Mouse (Mus musculus): ENCODE measurements around the gene Ptk7.
"Not testable (repeated sequence)": the region's sequence is repeated elsewhere in the genome, so short reads cannot be mapped to it uniquely, and the experiment has no call there.

Gene Ptk7

DNA sequence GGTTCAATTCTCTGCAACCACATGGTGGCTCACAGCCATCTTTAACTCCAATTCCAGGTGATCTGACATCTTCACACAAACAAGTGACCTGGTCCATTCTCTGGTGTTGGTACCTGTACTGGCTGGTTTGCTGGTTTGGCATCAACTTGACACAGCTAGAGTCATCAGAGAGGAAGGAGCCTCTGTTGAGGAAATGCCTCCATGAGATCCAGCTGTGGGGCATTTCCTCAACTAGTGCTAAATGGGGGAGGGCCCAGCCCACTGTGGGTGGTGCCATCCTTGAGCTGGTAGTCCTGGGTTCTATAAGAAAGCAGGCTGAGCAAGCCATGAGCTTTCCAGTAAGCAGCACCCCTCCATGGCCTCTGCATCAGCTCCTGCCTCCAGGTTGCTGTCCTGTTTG lies 72.0 kb downstream of the Ptk7 start:
- DNase-seq (ENCODE audit: low spot score in 2 of 2): not testable (repeated sequence)

DNA sequence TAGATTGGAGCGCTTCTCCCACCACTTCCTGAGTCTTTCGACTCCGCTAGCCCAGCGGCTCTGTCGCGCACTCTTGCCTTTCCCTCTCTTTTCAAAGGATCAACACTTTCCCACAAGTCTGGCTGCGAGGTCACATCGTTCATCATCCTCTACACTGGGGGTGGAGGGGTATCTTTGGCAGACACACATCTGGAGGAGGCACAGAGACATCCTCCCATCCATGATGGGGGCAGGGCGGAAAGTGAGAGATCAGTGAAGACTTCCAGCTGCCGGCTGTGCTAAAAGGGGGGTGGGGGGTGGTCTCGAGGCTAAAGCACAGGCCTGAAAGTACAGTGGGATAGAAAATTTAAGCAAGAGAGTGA lies 72.7 kb downstream of the Ptk7 start:
- peak in 1 of 2 experiments; percentile 47 for DNase-seq (ENCODE audit: low spot score in 2 of 2)

DNA sequence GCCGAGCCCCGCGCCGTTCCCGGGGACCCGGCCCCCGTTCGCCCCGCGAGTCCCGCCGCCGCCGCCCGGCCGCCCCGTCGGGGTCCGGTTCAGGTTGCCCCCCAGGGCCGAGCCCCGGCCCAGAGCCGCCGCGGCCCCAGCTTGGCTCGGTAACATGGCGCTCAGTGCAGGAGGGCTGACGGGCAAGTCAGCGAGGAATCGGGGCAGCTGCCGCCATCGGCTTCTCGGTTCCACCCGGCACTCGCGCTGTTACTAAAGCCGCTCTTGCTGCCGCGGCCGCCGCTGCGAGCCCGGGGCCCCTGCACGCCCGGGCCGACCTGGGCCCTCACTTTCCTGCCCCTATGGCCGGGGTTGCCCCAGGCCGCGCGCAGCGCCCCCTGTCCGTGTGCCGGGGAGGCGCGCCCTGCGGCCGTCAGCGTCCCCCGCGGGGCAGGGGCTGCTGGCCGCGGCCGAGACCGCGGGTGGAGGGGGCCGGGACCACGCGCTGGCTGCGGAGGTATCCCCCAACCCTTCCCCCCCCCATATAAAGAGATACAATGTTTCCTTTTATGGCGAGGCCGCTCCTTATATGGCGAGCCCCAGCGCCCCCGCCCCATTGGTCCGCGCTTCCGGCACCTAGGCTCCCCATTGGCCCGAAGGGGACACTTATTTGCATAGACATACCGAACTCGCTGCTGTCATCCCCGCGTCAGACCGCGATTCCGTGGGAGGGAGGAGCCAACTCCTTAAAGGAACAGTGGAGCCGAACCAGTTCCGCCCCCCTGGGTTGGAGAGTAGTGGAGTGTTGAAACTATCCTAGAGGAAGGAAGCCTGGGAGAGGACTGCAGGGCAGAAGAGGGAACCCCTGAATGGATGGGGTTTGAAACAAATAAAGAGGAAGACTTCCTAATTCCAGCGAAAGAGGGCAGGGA lies 73.4 kb downstream of the Ptk7 start, which contains the start of gene Srf:
Srf (minus strand) TSS at position 503 of the 911 bp plus-strand sequence.
- DNase-seq (ENCODE audit: low spot score in 2 of 2): peak; percentile 97 to 98

DNA sequence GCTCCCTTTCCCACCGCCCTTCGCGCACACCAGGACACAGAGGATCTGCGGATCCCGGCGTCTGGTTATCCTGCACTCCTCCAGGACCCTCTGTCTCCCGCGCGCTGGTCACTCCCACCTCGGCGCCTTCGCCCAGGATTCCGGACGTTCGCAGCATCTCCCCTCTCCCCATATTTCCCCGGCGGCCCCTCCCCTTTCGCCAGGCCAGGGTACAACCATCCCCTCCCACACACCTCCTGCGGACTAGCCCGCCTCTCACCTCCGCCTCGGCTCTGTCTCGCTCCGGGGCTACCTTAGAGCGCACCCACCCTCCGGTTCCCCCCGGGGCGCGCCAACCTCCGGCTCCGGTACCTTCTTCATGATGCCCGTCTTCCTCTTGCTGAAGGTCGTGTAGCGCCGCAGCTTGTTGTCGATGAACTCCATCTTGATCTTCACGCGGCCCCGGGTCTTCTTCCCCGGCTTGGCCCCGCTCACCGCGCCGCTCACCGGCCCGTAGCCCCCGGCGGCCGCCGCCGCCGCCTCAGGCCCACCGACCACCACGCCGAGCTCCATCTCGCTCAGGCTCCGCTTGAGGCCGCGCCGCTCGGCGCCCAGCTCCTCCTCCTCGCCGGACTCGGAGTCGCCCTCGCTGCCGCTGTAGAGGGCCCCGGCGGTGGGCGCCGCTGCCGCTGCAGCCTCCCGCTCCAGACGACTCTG lies 74.2 kb downstream of the Ptk7 start:
- peak; percentile 29 to 36 for DNase-seq (ENCODE audit: low spot score in 2 of 2)

DNA sequence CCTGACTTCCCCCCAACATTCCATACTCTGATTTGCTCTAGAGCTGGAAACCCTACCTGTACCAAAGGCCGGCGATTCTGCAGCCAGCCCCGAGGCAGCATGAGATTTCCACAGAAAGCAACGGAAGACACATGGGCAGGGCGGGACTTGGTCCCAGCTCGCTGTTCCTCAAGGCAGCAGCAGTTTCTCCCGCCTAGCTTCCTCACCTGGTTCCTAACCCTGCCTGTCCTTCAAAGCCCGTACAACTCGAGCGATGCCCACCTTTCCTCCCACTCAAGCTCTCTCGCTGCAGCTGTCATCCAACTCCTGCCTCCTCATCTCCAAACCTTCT lies 74.7 kb downstream of the Ptk7 start:
- DNase-seq (ENCODE audit: low spot score in 2 of 2): no peak

DNA sequence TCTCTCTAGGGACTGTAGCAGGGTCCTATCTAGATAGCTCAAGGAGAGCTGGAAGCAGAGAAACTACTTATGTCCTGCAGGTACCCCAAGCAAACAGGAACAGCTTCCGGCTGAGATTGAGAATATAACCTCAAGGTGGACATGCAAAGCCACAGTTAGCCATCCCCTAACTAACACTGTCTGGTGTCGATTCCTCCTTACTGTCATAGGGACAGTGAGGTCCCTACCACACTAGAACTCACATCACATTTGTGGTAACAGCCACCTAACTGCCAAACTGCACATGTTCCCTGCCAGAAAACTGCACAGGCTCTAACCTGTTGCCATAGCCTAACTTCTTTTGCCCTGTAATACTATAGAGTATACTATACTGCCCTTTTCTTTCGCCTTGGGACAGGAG lies 75.4 kb downstream of the Ptk7 start:
- no peak for DNase-seq (ENCODE audit: low spot score in 2 of 2)

DNA sequence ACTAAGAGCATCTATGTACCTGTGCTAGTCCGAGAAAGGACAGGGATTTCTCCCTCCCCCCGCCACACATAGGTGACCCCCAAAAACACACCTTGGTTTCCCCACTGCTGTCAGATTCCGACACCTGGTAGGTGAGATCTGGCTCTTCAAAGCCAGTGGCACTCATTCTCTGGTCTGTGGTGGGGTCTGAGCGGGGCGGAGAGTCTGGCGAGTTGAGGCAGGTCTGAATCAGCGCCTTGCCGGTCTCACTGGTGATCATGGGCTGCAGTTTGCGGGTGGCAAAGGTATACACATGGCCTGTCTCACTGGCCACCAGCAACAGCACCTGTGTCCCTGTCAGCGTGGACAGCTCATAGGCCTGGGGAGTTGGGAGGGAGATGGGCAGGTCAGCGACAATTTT lies 75.8 kb downstream of the Ptk7 start:
- DNase-seq (ENCODE audit: low spot score in 2 of 2): no peak

DNA sequence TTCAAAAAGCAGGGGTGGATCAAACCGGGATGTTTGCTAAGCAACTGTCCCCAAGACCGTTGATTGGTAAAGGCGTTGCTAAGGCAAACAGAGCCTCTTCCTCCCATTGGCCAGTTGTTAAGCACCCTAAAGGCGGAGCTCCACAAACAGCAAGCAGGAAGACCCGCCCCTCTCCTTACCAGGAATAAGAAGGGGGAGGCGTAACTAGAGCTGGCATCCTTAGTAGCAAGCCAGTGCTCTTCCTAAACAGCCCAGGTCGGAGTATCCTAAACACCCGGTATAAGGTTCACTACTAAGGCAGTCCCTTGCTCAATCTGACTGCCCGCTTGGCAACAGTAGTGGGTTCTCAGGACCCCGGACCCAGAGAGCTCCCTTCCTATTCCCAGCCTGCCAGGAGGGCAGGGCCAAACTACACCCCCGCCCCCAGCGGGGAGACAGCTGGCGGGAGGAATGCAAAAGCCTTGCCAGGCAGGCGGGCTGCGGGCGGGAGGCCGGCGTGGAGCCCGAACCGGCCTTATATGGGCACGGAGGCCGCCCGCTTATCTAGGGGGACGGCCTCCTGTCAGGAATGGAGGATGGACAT lies 76.4 kb downstream of the Ptk7 start:
- DNase-seq (ENCODE audit: low spot score in 2 of 2): peak; percentile 56 to 68

DNA sequence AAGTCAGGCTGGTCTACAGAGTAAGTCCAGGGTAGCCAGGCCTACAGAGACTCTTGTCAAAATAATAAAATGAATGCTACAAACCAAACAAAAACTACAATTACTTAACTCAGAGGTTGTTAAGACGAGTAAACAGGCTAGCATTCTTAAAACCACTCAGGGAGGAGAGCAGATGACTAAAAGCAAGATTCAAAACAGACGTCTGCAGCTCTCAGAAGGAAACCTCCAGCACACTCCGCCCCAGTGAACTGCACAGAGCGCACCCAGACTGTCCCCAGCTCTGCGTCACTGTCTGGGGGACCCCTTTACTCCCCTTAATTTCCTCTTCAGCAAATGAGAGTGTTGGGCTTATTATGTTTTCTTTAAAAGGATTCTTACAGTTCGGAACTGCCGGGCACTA lies 77.2 kb downstream of the Ptk7 start:
- no peak for DNase-seq (ENCODE audit: low spot score in 2 of 2)

DNA sequence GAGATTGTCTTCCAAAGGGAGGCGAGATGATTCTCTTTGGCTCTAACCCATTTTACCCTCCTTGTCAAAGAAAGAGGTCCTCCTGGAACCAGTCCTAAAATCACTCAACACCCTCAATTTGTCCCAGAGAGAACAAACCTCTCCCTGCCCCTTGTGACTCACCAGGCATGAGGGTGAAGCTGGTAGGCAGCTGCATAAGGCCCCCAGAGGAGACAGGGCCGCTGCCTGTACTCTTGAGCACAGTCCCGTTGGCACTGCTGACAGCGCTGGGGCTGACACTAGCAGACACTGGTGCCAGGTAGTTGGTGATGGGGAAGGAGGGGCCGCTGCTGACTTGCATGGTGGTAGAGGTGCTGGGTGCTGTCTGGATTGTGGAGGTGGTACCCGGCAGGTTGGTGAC lies 77.9 kb downstream of the Ptk7 start:
- DNase-seq (ENCODE audit: low spot score in 2 of 2): no peak

DNA sequence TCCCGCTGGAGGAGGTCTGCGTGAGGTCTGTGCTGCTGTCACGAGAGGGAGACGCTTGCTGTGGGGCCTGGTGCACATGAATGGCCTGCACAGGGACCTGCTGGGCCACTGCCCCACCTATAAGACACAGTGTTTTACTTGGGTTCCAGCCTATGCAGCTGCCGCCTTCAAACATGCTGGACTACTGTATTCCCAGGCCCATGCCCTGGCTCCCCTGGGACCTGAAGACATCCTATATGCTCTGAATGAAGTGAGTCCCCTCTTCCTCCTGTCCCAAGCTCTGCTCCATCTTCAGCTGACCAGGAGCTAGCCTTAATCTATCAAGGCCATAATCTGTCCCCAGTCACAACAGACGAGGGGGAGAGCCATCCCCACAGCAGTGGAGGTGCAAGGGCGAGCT lies 78.4 kb downstream of the Ptk7 start:
- DNase-seq (ENCODE audit: low spot score in 2 of 2): no peak

DNA sequence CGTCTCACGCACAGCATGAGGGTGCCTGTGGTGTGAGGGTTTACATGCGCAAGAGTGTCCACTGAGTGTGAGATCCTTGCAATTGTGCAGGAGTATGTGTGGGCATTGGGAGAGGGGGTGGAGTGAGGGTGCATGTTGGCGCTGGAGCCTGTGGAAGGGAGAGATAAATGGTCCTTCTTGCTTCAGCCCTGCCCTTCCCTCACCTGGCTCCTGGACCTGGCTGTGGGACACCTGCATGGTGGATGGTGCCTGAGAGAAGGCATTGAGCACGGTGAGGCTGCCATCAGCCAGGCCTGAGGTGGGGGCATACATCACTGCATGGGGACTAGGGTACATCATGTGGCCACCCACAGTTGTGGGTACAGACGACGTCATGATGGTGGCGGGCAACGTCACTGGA lies 79.7 kb downstream of the Ptk7 start:
- no peak for DNase-seq (ENCODE audit: low spot score in 2 of 2)

DNA sequence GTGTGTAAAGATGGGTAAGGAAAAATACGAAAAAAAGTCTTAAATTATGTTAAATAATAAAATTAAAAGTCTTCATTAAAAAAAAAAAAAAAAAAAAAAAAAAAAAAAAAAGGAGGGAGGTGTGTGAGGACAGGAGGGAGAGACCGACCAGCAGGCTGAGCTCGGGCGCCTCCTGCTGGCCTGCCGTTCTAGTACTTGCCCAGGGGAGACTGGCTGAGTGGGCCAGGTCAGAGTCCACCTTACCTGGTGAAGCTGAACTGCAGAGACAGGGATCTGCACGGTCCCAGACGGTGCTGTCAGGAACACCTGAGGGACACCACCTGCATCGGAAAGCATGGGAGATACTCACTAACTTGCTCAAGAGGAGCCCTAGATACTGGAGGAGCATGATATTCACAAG lies 80.1 kb downstream of the Ptk7 start:
- DNase-seq (ENCODE audit: low spot score in 2 of 2): no peak

DNA sequence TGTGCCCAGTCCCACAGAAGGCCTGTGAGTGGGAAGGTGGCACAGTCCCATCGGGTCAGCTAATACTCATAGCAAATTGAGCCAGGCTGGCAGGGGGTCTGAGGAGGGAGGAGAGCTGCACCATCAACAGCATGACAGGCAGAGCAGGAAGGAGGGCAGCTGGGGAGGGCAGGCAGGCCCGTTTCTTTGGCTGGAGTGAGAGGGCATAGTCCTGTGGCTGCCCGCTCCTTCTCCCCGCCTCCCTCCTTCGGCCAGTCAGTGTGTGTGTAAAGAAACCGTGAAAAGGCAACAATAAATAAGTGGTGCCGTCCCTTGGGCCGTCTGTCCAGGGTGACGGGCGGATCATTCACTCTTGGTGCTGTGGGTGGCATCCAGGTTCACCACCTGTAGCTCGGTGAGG lies 80.6 kb downstream of the Ptk7 start:
- DNase-seq (ENCODE audit: low spot score in 2 of 2): no peak

DNA sequence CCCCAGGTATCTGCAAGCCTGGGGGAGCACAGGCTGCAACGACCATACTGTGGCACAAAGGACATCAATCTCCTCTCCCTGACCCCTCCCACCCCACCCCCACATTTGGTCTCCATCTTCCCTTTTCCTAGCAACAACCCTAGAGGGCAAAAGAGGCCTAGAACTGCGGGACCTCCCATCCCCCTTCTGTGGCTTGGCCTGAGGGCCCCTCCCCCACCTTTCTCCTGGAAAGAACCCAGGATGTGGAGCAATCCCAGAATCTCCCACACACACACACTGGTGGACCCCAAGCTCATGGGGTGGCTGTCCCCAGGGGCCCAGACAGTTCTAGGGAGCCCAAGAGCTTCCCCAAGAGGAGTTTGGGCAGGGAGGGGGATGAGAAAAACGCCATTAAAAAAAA lies 81.4 kb downstream of the Ptk7 start:
- no peak for DNase-seq (ENCODE audit: low spot score in 2 of 2)

DNA sequence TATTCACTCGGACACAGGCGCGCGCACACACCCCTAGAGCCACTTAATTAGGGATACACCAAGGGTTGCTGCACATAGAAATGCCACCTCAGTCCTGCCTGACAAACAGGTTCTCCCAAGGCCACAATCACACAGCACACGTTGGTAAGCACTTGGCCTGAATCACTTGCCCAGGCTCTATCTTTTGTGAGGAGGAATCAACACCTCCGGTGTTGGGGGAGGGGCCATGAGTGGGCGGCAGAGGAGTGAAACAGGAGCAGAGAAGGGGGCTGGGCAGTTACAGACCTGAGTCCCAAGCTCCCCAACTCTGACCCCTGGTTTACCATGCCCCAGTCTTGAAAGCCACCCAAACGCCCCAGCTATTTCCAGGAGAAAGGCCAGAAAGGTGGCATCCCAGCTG lies 82.3 kb downstream of the Ptk7 start:
- no peak for DNase-seq (ENCODE audit: low spot score in 2 of 2)

DNA sequence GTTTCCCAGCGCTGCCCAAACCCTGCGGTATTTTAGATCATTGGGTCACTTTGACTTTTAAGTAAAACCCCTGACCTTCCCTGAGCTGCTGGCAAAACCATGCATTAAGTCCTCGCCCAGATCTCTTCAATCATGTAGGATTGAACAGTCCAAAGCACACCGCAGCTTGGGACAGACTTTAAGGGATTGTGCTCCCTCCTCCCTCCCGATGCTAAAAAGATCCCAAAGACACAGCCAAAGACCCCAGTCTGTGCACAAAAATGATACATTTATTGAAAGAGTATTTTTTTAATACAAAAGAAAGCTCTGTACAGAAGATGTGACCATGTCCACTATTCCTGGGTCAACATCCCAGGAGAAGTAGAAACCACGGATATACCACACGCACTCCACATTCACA lies 82.7 kb downstream of the Ptk7 start:
- no peak for DNase-seq (ENCODE audit: low spot score in 2 of 2)

DNA sequence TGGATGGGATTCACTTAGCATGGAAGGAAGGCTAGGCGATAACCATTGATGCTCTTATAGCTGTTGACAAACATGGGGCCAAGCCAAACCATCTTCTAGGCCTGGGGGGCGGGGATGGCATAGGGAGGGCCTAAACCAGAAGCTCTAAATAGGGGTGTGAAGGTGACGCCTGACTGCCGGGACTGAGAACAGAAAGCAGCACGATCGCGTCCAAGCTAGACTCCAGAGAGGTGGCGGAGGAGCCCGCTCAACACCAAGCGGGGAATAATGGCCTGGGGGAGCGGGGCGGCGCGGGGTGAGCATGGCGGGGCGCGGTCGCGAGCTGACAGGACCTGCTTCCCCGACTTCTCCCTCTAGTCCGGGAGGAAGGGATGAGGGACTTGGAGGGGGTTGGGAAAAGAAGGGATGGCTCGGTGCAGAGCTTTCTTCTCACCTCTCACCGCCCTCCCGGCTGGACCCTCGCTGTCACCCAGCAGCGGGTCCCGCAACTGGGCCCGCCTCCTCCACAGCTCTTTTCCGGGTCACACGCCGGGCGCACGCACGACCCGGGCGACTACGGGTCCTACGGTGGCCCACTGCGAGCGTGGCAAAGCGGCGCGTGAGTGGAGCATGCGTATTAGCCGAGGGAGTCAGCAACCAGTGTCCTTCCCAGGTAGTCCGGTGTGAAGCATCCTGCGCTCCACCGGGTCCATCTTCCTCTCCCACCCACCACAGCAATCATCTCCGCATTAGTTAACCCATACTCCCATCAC lies 83.3 kb downstream of the Ptk7 start, which contains the start of gene Cul9:
Cul9 (minus strand) TSS at position 576 of the 752 bp plus-strand sequence.
- peak; percentile 56 to 59 for DNase-seq (ENCODE audit: low spot score in 2 of 2)

DNA sequence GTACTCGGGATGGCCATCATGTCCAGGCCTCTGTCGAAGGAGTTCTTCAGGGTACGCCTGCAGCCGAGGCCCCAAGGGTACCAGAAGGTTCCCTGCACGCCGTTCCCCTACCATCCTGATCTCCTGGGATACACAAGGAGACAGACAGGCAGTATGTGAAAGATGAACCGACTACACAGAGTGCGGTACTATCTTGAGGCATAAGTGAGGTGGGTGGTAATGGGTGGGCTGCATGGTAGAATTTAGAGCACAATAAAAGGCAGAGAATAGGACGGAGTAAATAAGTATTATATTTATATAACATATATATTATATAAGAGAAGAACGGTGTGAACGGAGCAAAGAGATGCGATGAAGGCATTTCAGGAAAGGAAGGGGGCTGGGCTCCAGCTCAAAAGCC lies 85.6 kb downstream of the Ptk7 start:
- DNase-seq (ENCODE audit: low spot score in 2 of 2): no peak

DNA sequence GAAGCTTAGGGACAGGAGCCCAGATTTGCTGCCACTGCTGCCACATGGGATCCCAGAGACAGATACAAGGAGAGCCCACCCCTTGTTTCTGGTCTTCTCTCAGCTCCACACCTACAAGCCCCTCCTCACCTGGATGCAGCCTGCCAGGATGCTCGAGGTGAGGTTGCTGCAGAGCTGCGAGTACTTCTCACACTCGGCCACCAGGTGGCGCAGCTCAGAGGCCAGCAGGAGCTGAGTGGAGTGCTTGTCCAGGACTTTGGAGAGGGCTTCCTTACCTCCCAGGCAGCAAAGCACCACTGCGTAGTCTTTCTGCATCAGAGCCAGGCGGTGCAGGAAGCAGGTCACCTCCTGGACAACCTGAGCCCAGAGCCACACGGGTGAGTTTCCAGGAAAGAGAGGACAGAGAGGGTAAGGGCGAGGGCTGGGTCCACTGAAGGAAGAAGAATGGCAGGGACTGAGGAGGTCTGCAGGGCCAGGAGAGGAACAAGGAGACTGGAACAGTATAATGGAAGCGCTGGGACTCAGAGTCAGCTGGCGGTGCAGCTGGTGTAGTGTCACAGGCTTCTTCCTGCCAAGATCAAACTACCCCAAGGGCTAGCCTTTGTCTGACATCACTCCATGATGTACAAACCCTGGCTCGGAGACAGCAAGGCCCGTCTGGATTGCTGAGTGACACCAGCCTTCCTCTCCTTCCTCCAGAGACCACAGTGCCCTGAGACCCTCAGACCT lies 103.6 kb downstream of the Ptk7 start:
- DNase-seq (ENCODE audit: low spot score in 2 of 2): peak; percentile 26 to 41

DNA sequence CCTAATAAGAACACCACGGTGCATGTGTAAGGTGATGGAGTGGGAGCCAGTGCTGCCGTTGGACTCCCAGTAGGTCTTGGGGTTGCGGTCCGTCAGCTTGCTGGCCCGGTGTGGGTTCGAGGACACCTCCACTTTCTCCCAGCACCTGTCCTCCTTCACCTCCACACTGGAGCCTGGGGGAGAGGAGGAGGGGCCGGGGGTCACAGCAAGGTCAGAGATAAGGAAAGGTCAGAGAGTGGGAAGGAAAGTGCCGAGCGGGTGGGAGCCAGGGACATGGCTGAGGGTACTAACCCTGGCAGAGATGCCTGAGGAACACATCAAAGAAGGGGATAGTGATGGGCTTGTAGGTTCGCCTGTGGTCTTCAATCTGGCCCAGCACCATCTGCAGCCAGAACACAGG lies 104.2 kb downstream of the Ptk7 start:
- no peak for DNase-seq (ENCODE audit: low spot score in 2 of 2)
